Mouse (Mus musculus) hindbrain, embryonic 10.5 days (tissue): ENCODE measurements at regions not wholly inside any gene's neighbourhood (a gene's known extent, or its start where the extent isn't known, plus 50 kb on each side); places are given as distances from the start of the nearest gene placed in this dataset.

ENCODE experiments used
- DNase-seq: peaks from one replicate; pipeline ENCODE4 v3.0.0-alpha.2; 2017; ENCODE audit warnings: low spot score
- H3K27ac ChIP-seq: fragments of 300-500 bp; sonication (generic); 2 replicates; pipeline ENCODE4 v1.5.1; 2016; ENCODE audit warnings: mild to moderate bottlenecking, moderate library complexity
- H3K27me3 ChIP-seq: fragments of 300-500 bp; sonication (generic); 2 replicates; pipeline ENCODE4 v1.6.1; 2016; ENCODE audit warnings: mild to moderate bottlenecking; ENCODE audit not compliant: poor library complexity, insufficient read depth, severe bottlenecking
- H3K36me3 ChIP-seq: fragments of 300-500 bp; sonication (generic); 2 replicates; pipeline ENCODE4 v1.6.1; 2016; ENCODE audit warnings: mild to moderate bottlenecking, moderate library complexity
- H3K4me1 ChIP-seq: fragments of 300-500 bp; sonication (generic); replicated peaks from 2 replicates; pipeline ENCODE4 v1.6.1; 2016; ENCODE audit warnings: mild to moderate bottlenecking
- H3K4me3 ChIP-seq: fragments of 300-500 bp; sonication (generic); 2 replicates; pipeline ENCODE4 v1.5.1; 2016; ENCODE audit warnings: mild to moderate bottlenecking, moderate library complexity
- H3K9me3 ChIP-seq: fragments of 300-500 bp; sonication (generic); 2 replicates; pipeline ENCODE4 v1.6.1; 2016; ENCODE audit warnings: mild to moderate bottlenecking, moderate library complexity
- WGBS: fragments of 180-500 bp; shearing (Covaris S2); methylation state at CpG from one replicate; pipeline ENCODE4 v1.1.7; 2016; 5-methylcytosine and 5-hydroxymethylcytosine counted together

DNA sequence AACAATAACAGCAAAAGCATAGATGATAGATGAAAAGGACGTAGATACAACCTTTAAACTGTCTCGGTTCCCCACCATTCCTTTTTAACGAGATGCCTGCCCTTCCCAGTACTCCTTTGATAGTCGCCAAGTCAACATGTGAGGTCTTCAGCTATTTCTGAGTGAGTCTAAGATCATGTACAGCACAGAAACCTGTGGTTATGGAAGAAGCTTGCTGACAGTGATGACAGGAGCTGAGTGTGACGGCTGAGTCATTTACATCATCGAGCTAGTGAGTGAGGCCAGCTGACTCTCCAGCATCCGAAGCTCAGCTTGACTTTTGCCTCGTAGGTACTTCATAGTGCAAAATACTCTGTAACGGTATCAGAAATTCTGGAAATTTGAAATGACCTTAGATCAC lies 160.1 kb upstream of the Mast4 start:
- no peak overlapping the region for H3K4me3 ChIP-seq
- H3K4me1 ChIP-seq, result peaks cover 7% of the 10 kb centered on the region
- DNase-seq, result no peak
- H3K27me3 ChIP-seq, result no peaks in the 10 kb centered on the region
- H3K9me3 ChIP-seq, result no peaks in the 10 kb centered on the region
- no peaks in the 10 kb centered on the region for H3K36me3 ChIP-seq
- WGBS, result 88% methylated on average over 9 of the region's 9 CpGs
- H3K27ac ChIP-seq, result no peak overlapping the region

DNA sequence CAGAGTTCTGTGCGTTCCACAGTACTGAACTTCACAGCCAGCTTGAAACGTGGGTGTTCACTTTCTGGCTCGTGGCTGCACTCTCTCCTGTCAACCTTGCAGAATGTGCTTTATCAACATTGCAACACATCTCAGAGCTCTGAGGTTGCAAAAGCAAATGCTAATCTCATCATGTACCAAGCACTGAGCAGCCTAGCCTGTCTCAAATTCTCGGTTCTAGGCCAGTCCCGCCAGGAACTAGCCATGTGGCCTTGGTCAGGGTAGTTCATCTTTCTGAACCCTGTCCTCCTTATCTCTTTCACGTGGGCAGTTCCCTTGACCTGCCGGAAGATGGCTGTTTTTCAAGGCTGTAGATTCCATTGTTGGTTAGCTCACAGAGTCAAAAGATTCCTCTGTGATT lies 159.3 kb upstream of the Mast4 start:
- Histone ChIP-seq H3K4me1 (peaks cover 7% of the 10 kb centered on the region), H3K4me3 (no peak overlapping the region), H3K27ac (no peak overlapping the region), H3K36me3 (no peaks in the 10 kb centered on the region), H3K9me3 (no peaks in the 10 kb centered on the region), H3K27me3 (no peaks in the 10 kb centered on the region)
- no peak for DNase-seq
- WGBS, result 85% methylated on average over 7 of the region's 7 CpGs

DNA sequence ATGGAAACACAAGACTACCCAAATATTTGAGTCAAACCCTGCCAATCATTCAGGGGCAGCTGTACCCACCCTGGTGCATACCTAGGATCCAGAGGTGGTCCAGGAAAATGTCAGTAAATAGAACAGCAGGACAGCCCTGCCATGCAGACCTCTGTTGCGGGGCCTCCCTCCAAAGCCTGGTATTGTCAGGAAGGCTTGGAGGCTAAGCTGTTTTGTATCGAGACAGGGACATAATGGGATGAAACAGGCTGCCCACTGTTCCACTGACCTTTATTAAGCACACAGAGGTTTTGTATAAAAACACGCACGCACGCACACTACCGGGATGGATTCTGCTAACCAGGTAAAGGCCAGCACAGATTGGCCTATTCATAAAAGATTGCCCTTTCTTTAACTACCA lies 155.8 kb upstream of the Mast4 start:
- WGBS, result 39% methylated on average over 6 of the region's 6 CpGs
- no peaks in the 10 kb centered on the region for H3K27me3 ChIP-seq
- H3K27ac ChIP-seq, result no peak overlapping the region
- DNase-seq, result no peak
- H3K4me3 ChIP-seq, result no peak overlapping the region
- H3K4me1 ChIP-seq, result peaks cover 7% of the 10 kb centered on the region
- no peaks in the 10 kb centered on the region for H3K36me3 ChIP-seq
- H3K9me3 ChIP-seq, result no peaks in the 10 kb centered on the region

DNA sequence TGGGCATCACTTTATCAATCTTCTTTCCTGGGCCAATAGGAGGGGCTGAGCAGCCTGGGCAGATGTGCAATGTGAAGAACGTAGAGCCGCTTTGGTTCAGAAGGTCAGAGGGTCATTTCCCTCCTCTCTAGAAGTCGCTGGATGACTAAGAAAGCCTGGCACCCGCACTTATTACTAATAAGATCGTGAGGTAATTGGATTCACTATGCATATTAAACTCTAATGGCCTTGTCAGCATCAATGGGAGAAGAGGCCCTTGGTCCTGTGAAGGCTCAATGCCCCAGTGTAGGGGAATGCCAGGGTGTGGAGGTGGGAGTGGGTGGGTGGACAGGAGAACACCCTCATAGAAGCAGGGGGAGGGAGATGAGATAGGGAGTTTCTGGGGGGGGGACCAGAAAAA lies 149.8 kb upstream of the Mast4 start:
- Histone ChIP-seq H3K4me1 (no peaks in the 10 kb centered on the region), H3K27ac (no peak overlapping the region), H3K4me3 (no peak overlapping the region), H3K36me3 (no peaks in the 10 kb centered on the region), H3K27me3 (no peaks in the 10 kb centered on the region), H3K9me3 (no peaks in the 10 kb centered on the region)
- DNase-seq, result no peak
- WGBS, result 66% methylated on average over 5 of the region's 5 CpGs

DNA sequence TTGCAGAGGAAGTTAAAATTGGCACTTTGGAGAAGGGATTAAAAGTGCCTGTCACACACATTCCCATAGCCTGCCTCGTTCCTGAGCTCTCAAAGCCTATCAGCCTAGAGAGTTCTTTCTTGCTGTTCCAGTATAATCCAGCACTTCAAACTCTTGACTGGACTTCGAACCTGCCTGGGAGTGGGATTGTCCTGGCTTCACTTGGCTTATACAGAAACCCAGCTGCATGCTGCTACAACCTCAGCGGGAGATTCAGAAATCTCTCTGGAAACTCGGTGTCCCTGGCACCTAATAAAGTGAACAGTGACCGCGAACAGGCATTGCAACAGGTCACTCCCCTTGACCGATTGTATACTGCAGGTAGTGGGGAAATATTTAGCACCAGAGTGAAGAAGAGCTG lies 149.1 kb upstream of the Mast4 start:
- H3K9me3 ChIP-seq, result no peaks in the 10 kb centered on the region
- no peaks in the 10 kb centered on the region for H3K36me3 ChIP-seq
- H3K4me3 ChIP-seq, result no peak overlapping the region
- H3K27me3 ChIP-seq, result no peaks in the 10 kb centered on the region
- no peaks in the 10 kb centered on the region for H3K4me1 ChIP-seq
- WGBS, result 78% methylated on average over 7 of the region's 7 CpGs
- DNase-seq, result no peak
- no peak overlapping the region for H3K27ac ChIP-seq

DNA sequence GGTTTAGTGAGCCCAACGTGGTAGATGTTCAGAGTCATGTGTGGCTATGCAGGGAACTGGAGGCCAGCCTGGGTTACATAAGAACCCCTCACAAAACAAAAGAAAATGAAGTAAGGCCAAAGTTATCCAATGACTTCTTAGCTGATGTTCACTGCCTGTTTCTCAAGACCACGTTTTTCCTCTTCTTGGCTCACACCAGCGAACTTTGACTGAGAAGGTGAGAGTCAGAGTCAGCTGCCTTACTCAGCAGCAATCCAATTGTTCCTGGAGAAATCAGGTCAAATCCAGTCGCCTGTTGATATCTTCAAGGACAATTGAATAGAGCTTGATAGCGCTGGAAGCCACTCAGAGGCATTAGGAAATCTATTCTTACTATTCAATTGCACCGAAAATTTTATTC lies 142.0 kb upstream of the Mast4 start:
- Histone ChIP-seq H3K27me3 (no peaks in the 10 kb centered on the region), H3K27ac (no peak overlapping the region), H3K4me1 (0 out of 2 replicates have a peak, but pooled peaks cover 3% of the 10 kb centered on the region), H3K9me3 (no peaks in the 10 kb centered on the region), H3K36me3 (no peaks in the 10 kb centered on the region), H3K4me3 (no peak overlapping the region)
- no peak for DNase-seq
- WGBS, result 85% methylated on average over 6 of the region's 6 CpGs

DNA sequence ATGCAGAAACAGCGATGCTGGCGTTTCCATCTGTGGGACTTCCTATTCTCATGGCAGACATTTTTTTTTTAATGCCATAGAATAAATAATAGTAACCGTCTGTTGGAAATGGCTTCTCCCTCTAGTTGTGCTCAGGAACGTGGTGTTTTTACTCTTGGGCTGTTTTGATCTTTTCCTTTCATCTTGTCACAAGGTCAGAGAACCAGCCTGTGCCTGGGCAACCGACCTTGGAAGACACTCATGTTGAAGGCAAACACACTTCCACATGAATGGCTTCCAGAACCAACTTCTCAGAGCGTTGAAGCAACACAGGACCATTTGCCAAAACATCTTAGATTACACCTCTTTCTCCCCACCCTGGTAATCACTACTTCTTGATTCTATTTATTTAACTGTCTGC lies 137.9 kb upstream of the Mast4 start:
- Histone ChIP-seq H3K9me3 (no peaks in the 10 kb centered on the region), H3K4me1 (0 out of 2 replicates have a peak, but pooled peaks cover 3% of the 10 kb centered on the region), H3K36me3 (no peaks in the 10 kb centered on the region), H3K27ac (no peak overlapping the region), H3K4me3 (no peak overlapping the region), H3K27me3 (no peaks in the 10 kb centered on the region)
- no peak for DNase-seq
- 73% methylated on average over 6 of the region's 6 CpGs for WGBS

DNA sequence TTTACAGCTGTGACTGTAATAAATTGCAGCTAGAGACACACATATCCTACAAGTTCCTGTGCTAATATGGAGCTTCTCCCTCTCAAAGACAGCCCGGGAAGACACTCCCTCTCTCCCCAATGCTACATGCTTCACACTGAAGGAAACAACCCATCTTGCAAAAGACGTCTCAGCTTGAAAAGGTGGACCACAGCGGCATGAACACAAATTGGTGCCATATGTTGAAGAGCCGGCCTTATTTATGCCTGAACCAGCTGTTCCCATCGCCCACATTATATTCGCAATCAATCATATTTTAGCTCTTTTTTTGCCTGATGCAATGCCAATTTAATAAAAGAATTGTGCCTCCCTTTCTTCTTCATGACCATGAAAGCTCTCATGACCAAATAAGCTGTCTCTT lies 135.8 kb upstream of the Mast4 start:
- 69% methylated on average over 6 of the region's 6 CpGs for WGBS
- Histone ChIP-seq H3K4me3 (no peak overlapping the region), H3K27ac (no peak overlapping the region), H3K36me3 (no peaks in the 10 kb centered on the region), H3K4me1 (0 out of 2 replicates have a peak, but pooled peaks cover 3% of the 10 kb centered on the region), H3K27me3 (no peaks in the 10 kb centered on the region), H3K9me3 (no peaks in the 10 kb centered on the region)
- DNase-seq, result no peak

DNA sequence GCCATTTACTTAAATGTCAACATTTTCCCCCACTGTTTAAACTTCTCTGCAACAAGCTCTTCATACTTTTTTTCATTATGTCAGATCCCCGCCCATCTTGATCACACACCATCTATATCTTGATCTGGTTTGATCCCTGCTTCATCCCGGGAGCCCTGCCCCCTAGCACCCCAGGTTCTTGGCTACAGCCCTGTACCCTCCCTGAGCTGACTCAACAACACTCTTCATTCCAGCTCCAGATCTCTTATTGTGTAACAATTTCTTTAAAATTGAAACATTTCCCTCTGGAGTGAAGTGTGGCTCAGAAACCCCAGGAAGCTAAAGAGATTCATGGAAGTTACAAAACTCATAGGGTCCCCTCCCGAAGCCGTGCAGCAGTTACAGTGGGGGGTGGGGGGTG lies 126.2 kb upstream of the Mast4 start:
- Histone ChIP-seq H3K9me3 (no peaks in the 10 kb centered on the region), H3K27me3 (no peaks in the 10 kb centered on the region), H3K27ac (no peak overlapping the region), H3K4me1 (no peaks in the 10 kb centered on the region), H3K36me3 (no peaks in the 10 kb centered on the region), H3K4me3 (no peak overlapping the region)
- 88% methylated on average over 4 of the region's 4 CpGs for WGBS
- no peak for DNase-seq

DNA sequence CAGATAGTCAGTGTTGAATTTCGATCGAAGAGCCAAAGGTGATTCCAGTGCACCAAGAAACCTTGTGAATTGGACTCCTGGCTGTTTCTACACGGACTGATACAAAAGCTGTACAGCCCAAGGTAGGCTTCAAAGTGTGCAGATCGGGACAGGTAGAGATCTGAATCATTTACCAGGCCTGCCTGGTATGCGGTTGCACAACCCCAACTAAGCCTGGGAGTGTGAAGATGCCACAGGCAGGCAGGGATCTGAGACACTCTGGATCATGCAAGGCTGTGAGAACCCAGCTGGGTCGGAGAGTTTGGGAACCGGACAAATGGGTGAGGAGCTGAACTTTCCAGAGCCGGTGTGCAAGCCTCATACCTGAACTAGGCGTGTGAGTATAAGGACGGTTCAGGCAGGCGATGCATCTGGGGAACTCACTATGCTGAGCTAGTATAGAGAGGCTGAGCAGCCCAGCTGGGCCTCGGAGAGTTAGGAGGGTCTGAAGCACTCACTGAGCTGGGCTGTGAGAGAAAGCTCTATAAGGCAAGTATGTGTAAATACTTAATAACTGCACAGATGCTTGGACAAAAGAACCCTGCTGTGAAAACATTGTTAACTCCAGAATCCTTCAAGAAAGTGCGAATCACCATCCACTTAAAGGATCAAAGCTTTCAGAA lies 125.3 kb upstream of the Mast4 start:
- no peak for DNase-seq
- Histone ChIP-seq H3K4me1 (no peaks in the 10 kb centered on the region), H3K4me3 (no peak overlapping the region), H3K27me3 (no peaks in the 10 kb centered on the region), H3K9me3 (no peaks in the 10 kb centered on the region), H3K36me3 (no peaks in the 10 kb centered on the region), H3K27ac (no peak overlapping the region)
- 89% methylated on average over 13 of the region's 13 CpGs for WGBS

DNA sequence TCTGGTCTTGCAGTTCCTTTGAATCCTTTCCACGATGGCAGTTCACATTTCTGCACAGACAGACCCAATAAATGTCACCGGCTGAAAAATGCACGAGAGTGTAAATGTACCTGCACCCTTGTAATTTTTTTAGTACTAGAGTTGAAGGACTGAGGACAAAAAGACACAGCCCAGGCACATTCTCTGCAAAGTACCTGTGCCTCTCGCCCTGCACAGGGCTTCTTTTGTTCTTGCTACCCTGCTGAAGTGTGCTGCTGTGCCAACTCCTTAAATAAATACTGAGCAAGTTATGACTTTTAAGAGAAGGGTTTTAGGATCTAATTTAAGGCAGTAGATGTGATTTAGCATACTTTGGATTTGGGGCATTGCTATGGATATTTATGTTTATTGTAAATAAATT lies 118.5 kb upstream of the Mast4 start:
- Histone ChIP-seq H3K27ac (no peak overlapping the region), H3K4me3 (no peak overlapping the region), H3K36me3 (no peaks in the 10 kb centered on the region), H3K27me3 (no peaks in the 10 kb centered on the region), H3K4me1 (no peaks in the 10 kb centered on the region), H3K9me3 (no peaks in the 10 kb centered on the region)
- no peak for DNase-seq
- 79% methylated on average over 4 of the region's 4 CpGs for WGBS

DNA sequence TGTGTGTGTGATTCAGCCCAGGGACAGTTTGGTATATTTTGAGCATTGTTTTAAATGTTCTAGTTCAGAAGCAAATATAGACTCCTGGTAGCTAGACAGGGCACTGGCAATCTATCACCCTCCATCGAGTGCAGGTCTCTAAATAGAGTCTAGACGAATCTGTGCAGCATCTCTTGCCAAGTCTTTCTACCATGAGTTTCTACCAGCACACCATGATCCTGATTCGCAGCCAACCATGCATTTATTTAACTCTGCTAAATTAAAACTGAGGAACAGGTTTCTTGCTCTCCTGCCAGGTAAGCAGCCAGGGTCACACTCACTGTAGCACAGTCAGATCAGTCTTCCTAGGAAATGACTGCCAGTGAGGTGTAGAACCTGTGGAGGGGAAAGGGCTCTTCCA lies 96.3 kb upstream of the Mast4 start:
- no peak for DNase-seq
- H3K36me3 ChIP-seq, result no peaks in the 10 kb centered on the region
- WGBS, result 85% methylated on average over 3 of the region's 3 CpGs

DNA sequence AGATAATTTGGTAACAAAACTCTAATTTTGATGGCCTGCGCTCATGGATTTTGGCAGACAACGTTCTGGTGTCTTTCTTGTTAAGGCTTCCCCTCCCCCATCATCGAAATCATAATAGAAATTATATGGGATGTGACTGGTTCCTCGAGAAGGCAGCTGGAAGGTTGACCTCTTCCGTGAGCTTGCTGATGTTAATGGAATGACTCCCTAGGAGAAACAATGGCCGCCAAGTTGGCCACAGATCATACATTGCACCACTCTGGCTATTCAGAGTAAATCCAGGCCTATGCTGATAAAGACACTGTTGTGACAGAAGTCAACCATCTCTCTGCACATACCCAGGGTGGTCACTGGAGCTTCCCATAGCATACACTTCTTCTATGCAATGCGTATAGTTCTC lies 89.7 kb upstream of the Mast4 start:
- H3K4me1 ChIP-seq, result no peaks in the 10 kb centered on the region
- no peaks in the 10 kb centered on the region for H3K9me3 ChIP-seq
- 89% methylated on average over 7 of the region's 7 CpGs for WGBS
- no peaks in the 10 kb centered on the region for H3K36me3 ChIP-seq
- no peaks in the 10 kb centered on the region for H3K27me3 ChIP-seq
- H3K27ac ChIP-seq, result no peak overlapping the region
- DNase-seq, result no peak
- no peak overlapping the region for H3K4me3 ChIP-seq

More for the DNA sequence above, 96.3 kb upstream of the Mast4 start:
- H3K4me3 ChIP-seq, result no peak overlapping the region
- H3K27me3 ChIP-seq, result no peaks in the 10 kb centered on the region
- no peak overlapping the region for H3K27ac ChIP-seq
- no peaks in the 10 kb centered on the region for H3K9me3 ChIP-seq
- no peaks in the 10 kb centered on the region for H3K4me1 ChIP-seq

DNA sequence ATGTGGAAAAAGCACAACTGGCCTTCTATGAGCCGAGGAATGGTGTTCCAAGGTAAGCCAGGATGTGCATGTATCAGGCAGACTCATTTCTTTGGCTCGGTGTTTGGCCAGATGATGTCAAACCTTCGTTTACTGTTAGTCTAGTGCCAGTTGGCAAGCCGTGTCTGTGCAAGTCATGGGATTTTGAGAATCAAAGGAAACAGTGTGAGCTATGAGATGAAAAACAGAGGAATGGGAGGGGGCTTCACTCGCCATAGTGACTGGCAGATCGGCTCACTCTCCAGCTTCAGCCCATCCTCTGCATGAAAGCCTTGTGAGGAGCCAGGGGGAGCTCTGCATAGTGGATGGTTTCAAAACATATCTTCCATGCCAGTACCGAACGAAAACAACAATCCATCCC lies 89.1 kb upstream of the Mast4 start:
- H3K27me3 ChIP-seq, result no peaks in the 10 kb centered on the region
- H3K4me3 ChIP-seq, result no peak overlapping the region
- H3K27ac ChIP-seq, result no peak overlapping the region
- H3K36me3 ChIP-seq, result no peaks in the 10 kb centered on the region
- H3K9me3 ChIP-seq, result 0 out of 2 replicates have a peak, but pooled peaks cover 3% of the 10 kb centered on the region
- no peaks in the 10 kb centered on the region for H3K4me1 ChIP-seq
- DNase-seq, result no peak
- WGBS, result 90% methylated on average over 8 of the region's 8 CpGs
